Comparison of ENCODE assay signal across 29 mouse cellular contexts in genomic region chr10:18427866-18428265, GRCm38 (mm10).
DNase-seq lines count a peak whose midpoint lies in the region; ATAC-seq and TF ChIP-seq lines count a peak whose summit lies in the region.
"Had no signal": no experiment of that assay in that cellular context is flagged by ENCODE, and none has a peak within 500 bp of the region (broad histone marks: within the 10 kb centered on the region; RNA-seq: fewer than 3 reads in every experiment).

No protein-coding gene starts in this region.

- peaks cover under 1% of the 10 kb centered on the region; the same call in 1 of the 2 replicates for H3K79me2 ChIP-seq in heart, adult 2 months (replicated peaks; ENCODE audit: control insufficient read depth, insufficient read depth, low read length)

- intact Hi-C loops in heart, adult 2 months (cut with DNase I), result no loop called here

- peaks cover 8% of the 10 kb centered on the region for H3K4me1 ChIP-seq in heart, adult 2 months (ENCODE audit: control insufficient read depth, insufficient read depth, low read length)
- peaks cover 38% of the 10 kb centered on the region for H3K4me1 ChIP-seq in heart, embryonic 12.5 days (replicated peaks)
- H3K4me1 ChIP-seq: intestine, embryonic 15.5 days had no signal

- no peak for ATAC-seq in heart, embryonic 12.5 days (ENCODE audit: insufficient number of reproducible peaks, low FRiP score)
- ATAC-seq: forebrain, embryonic 15.5 days; hindbrain, postnatal 0 days; intestine, embryonic 15.5 days had no signal

- no peak overlapping the region for H3K4me2 ChIP-seq in heart, embryonic 12.5 days
- H3K4me2 ChIP-seq: embryonic facial prominence, embryonic 12.5 days; forebrain, embryonic 15.5 days; heart, embryonic 13.5 days; hindbrain, embryonic 12.5 days; intestine, embryonic 15.5 days; limb, embryonic 15.5 days; liver, embryonic 15.5 days; midbrain, embryonic 12.5 days; neural tube, embryonic 12.5 days had no signal

- DNase-seq in adrenal gland, postnatal 10 days, result peak; percentile 9
- DNase-seq in adrenal gland, adult 2 months, result no peak
- DNase-seq in heart, adult 2 months, result peak; percentile 39 to 61
- peak; percentile 46 for DNase-seq in lung, postnatal 10 days
- no peak for DNase-seq in lung, postnatal 14 days
- peak; percentile 43 for DNase-seq in lung, postnatal 36 days
- DNase-seq in right cerebral cortex, postnatal 10 days (ENCODE audit: low spot score in 2 of 2), result no peak
- DNase-seq: adrenal gland, postnatal 14 days; cerebellum, adult 11 months; cerebellum, adult 9-11 months; embryo, embryonic 11 days; kidney, adult 8-10 months; kidney, postnatal 4 days had no signal

- H3K36me3 ChIP-seq in heart, adult 2 months (ENCODE audit: control insufficient read depth, insufficient read depth, low read length), result no peaks in the 10 kb centered on the region
- peaks cover 13% of the 10 kb centered on the region for H3K36me3 ChIP-seq in heart, embryonic 12.5 days
- H3K36me3 ChIP-seq: intestine, embryonic 15.5 days; liver, embryonic 15.5 days had no signal

- H3K27ac ChIP-seq in heart, adult 2 months, result no peak overlapping the region
- H3K27ac ChIP-seq in heart, embryonic 12.5 days (ENCODE audit: poor library complexity, severe bottlenecking), result no peak overlapping the region
- H3K27ac ChIP-seq: embryonic facial prominence, embryonic 12.5 days; forebrain, embryonic 15.5 days; heart, embryonic 13.5 days; hindbrain, embryonic 12.5 days; hindbrain, postnatal 0 days; intestine, embryonic 15.5 days; kidney, postnatal 0 days; limb, embryonic 10.5 days; limb, embryonic 15.5 days; liver, embryonic 15.5 days; midbrain, embryonic 12.5 days; neural tube, embryonic 12.5 days had no signal

- peaks cover 2% of the 10 kb centered on the region for H3K9me3 ChIP-seq in heart, embryonic 12.5 days (replicated peaks)
- H3K9me3 ChIP-seq: embryonic facial prominence, embryonic 12.5 days; forebrain, embryonic 15.5 days; intestine, embryonic 15.5 days; limb, embryonic 15.5 days; liver, embryonic 15.5 days had no signal

- H3K9ac ChIP-seq in heart, adult 2 months (ENCODE audit: low read depth, low read length), result no peak overlapping the region
- H3K9ac ChIP-seq in heart, embryonic 12.5 days, result no peak overlapping the region
- H3K9ac ChIP-seq: embryonic facial prominence, embryonic 12.5 days; forebrain, embryonic 15.5 days; heart, embryonic 13.5 days; hindbrain, embryonic 12.5 days; intestine, embryonic 15.5 days; limb, embryonic 15.5 days; liver, embryonic 15.5 days; midbrain, embryonic 12.5 days; neural tube, embryonic 12.5 days had no signal

- TF ChIP-seq CTCF in heart, adult 2 months (IDR thresholded peaks at IDR 0.05), result no peak

- no peaks in the 10 kb centered on the region for H3K27me3 ChIP-seq in heart, adult 2 months (ENCODE audit: control insufficient read depth, insufficient read depth, low read length)
- H3K27me3 ChIP-seq in heart, embryonic 12.5 days (replicated peaks), result no peaks in the 10 kb centered on the region
- H3K27me3 ChIP-seq: CH12.LX; embryonic facial prominence, embryonic 12.5 days; forebrain, embryonic 15.5 days; heart, embryonic 13.5 days; hindbrain, embryonic 12.5 days; intestine, embryonic 15.5 days; limb, embryonic 15.5 days; neural tube, embryonic 12.5 days had no signal

- 53% methylated on average over 9 of the region's 9 CpGs for WGBS in heart, adult 2 months
- WGBS in heart, embryonic 12.5 days, result 87% methylated on average over 9 of the region's 9 CpGs

- no peak overlapping the region for H3K4me3 ChIP-seq in heart, adult 2 months
- no peak overlapping the region for H3K4me3 ChIP-seq in heart, embryonic 12.5 days
- H3K4me3 ChIP-seq: embryonic facial prominence, embryonic 12.5 days; forebrain, embryonic 15.5 days; heart, embryonic 13.5 days; hindbrain, embryonic 12.5 days; intestine, embryonic 15.5 days; limb, embryonic 10.5 days; limb, embryonic 15.5 days; liver, embryonic 15.5 days; megakaryocyte, embryonic 14.5 days; midbrain, embryonic 12.5 days; myocyte; neural tube, embryonic 12.5 days had no signal

- no peak for TF ChIP-seq POLR2A in heart, adult 2 months (IDR thresholded peaks at IDR 0.05; ENCODE audit: insufficient read depth, low read depth, low read length)

- TF ChIP-seq EP300 in heart, adult 2 months (IDR thresholded peaks at IDR 0.05; ENCODE audit: insufficient read depth, low read depth, low read length), result no peak

Comparison
In these comparisons a context has a peak if more than half of its experiments do, and no peak if none do; other contexts are left out.
1. DNase-seq: peak in adrenal gland, postnatal 10 days (single experiment), heart, adult 2 months (2 of 2), lung, postnatal 10 days (single experiment) and lung, postnatal 36 days (single experiment); none in adrenal gland, adult 2 months (single experiment), lung, postnatal 14 days (single experiment) and right cerebral cortex, postnatal 10 days (0 of 2).